Mouse (Mus musculus): ENCODE results near the gene Slc25a47. TPM values are rescaled to one million over a fixed set of nuclear protein-coding genes. Genes with fewer than 3 reads are reported as not detected.
A peak's percentile ranks its signal among the peaks of the same experiment; 100 is the strongest.

The Slc25a47 gene
- 1 to 10 TPM; 4.9 to 6.8 TPM for total RNA-seq (2021)
- long read RNA-seq, experiment 1, partial matches to known transcripts = 0 of 3 reads
- long read RNA-seq, experiment 1, other reads (novel, unspliced or antisense) = 3 of 3 reads
- long read RNA-seq, experiment 2, partial matches to known transcripts = 1 of 2 reads
- long read RNA-seq, experiment 2, other reads (novel, unspliced or antisense) = 1 of 2 reads

- intact Hi-C loops (cut with DNase I) = loop anchor here (1.0 kb wide), 1 partner anchor 40 kb away; no protein-coding TSS in a partner anchor
Observed at GRCm38 (mm10) chr12:108835840-108836409, at the start of gene Slc25a47, which contains the start of gene Slc25a29. Gene Slc25a47 (plus strand): TSS chr12:108836046. Gene Slc25a29 (minus strand): TSS chr12:108835883.

GRCm38 (mm10) chr12:108787329-108787728, 48.5 kb upstream of the Slc25a47 start:
- DNase-seq = no peak
- intact Hi-C loops (cut with DNase I) = no loop called here

More at GRCm38 (mm10) chr12:108835840-108836409, at the start of gene Slc25a47, which contains the start of gene Slc25a29:
- peak; percentile 95 to 97 for DNase-seq

GRCm38 (mm10) chr12:108792152-108792545, 43.7 kb upstream of the Slc25a47 start:
- peak; percentile 65 to 78 for DNase-seq
- intact Hi-C loops (cut with DNase I) = no loop called here

DNA sequence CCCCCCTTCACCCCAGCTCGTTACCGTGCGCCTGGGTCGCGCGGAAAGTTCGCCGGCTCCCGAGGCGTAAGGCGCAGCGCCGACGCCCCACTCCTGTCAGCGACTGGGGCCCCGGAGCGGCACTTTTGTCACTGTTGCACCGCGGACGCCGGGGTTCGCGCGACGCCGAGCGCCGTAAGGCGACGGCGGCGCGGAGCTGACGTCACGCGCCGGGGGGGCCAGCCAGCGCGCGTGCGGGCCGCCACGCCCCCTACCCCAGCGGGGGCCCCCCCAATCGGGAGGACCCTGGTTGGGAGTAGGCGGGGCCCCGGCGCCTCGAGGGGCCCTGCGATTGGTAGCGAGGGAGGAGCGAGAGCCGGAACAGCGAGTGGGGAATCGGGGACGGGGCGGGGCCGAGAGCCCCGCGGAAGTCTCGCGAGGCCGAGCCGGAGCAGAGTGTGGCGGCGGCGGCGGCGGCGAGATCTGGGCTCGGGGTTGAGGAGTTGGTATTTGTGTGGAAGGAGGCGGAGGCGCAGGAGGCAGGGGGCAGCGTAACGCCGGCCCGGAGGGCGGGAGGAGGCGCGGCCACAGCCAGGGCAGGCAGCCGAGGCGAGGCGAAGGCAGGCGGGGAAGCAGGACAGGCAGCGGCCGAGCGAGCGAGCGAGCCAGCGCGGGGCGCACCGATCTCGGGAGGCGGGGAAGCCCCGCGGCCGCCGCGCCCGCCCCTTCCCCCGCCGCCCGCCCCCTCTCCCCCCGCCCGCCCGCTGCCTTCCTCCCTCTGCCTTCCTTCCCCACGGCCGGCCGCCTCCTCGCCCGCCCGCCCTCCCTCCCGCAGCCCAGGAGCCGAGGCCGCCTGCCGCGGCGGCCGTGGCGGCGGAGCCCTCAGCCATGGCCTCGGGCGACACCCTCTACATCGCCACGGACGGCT, 43.0 kb upstream of the Slc25a47 start, which contains the start of gene Yy1:
Gene Yy1, plus strand, starts transcription at position 428 of the 907 bp plus-strand sequence.
- DNase-seq = peak; percentile 97 to 98
- intact Hi-C loops (cut with DNase I) = no loop called here

GRCm38 (mm10) chr12:108793453-108793941, 42.3 kb upstream of the Slc25a47 start:
- peak in 1 of 2 experiments; percentile 35 for DNase-seq
- intact Hi-C loops (cut with DNase I) = no loop called here

DNA sequence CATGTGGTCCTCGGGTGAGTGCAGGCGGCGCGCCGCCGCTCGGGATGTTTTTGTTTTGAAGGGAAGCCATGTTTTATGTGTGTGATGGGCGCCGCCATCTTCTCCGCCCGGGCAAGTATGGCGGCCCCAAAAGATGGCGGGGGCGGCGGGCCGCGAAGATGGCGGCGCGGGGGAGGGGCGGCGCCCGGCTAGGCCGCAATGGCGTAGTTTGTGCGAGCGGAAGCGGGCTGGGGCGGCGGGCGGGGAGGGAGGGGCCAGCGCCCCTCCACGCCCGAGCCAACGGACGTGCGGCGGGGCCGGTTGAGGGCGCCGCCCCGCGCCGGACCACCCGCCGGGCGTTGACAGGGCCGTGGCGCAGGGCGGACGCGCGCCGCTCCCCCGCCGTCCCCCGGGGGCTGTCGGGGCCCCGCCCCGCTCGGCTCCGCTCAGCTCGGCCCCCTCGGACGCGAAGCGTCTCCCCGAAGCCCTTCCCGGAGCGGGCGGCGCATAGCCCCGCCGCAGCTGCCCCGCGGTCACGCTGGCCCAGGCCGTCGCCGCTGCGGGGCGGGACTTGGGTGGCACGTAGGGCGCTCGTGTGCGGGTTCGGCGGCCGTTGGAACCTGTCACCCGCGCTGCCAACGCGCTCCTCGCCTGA, 41.7 kb upstream of the Slc25a47 start:
- peak; percentile 76 to 77 for DNase-seq
- intact Hi-C loops (cut with DNase I) = no loop called here

- intact Hi-C loops (cut with DNase I) = no loop called here
- no peak for DNase-seq
Observed at GRCm38 (mm10) chr12:108794979-108795537, 40.8 kb upstream of the Slc25a47 start.

DNA sequence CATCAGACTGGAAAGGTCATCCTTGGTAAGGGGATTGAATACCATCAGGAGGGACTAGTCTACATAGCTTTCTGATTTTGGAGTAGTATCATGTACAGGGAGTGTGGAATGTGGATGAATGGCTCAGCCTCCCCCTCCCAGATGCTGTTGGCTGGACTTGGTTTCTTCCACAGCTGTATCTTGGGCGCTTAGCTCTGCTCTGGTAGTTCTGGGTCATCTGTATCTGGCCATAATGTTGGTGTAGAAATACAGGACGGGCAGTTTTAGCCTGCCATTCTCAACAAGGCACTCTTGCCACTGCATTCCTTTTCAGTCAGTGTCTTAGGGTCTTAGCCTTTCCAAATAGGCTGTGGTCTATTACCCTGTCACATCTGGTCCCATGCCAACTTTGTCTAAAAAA, 34.2 kb upstream of the Slc25a47 start:
- intact Hi-C loops (cut with DNase I) = no loop called here
- DNase-seq = no peak

DNA sequence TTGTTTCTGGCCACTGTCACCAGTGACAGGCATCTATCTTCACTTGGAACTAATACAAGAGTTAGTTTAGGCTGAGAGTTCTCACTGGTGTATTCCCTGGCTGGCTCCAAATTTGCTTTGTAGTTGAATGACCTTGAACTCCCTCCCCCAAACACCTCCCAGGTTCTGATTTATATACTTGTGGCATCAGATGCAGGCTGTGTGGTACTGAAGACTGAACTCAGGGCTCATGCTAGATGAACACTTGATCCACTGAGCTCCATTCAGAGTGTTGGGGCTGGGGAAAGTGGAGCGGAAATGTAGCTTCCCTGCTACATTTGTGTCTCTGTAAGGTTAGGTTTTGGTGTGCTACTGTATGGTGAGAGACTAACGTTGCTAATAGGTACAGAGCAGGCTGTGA, 31.5 kb upstream of the Slc25a47 start:
- intact Hi-C loops (cut with DNase I) = no loop called here
- no peak for DNase-seq

- intact Hi-C loops (cut with DNase I) = no loop called here
- no peak for DNase-seq
Observed at GRCm38 (mm10) chr12:108808465-108808864, 27.4 kb upstream of the Slc25a47 start.

GRCm38 (mm10) chr12:108809771-108810170, 26.1 kb upstream of the Slc25a47 start:
- no peak for DNase-seq
- intact Hi-C loops (cut with DNase I) = loop anchor here (5.0 kb wide), 1 partner anchor 83 kb away; the partner anchor contains the start of genes Wars and Wdr25

DNA sequence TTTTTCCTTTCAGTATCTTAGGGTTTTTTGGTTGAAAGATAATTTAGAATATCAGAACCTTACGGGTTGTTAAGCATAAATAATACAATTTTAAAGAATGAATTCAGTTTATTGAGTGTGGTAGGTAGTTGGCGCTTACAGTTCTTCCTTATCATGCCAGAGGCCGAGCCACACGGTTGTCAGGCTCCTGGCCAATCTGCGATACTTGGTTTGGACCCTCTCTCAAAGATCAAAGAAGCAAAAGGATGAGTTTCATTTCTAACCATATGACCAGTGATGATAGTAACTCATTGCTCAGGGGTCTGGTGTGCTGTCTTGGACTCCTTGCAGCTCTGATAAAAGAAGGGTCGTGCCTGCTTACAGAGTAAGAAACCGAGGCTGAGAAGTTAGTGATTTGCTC, 25.5 kb upstream of the Slc25a47 start:
- intact Hi-C loops (cut with DNase I) = loop anchor here (5.0 kb wide), 1 partner anchor 82 kb away; the partner anchor contains the start of genes Wars and Wdr25

GRCm38 (mm10) chr12:108811133-108811532, 24.7 kb upstream of the Slc25a47 start:
- DNase-seq = no peak
- intact Hi-C loops (cut with DNase I) = loop anchor here (5.0 kb wide), 1 partner anchor 81 kb away; the partner anchor contains the start of genes Wars and Wdr25

More for the DNA sequence above, 25.5 kb upstream of the Slc25a47 start:
- no peak for DNase-seq

GRCm38 (mm10) chr12:108812463-108812862, 23.4 kb upstream of the Slc25a47 start:
- no peak for DNase-seq
- intact Hi-C loops (cut with DNase I) = loop anchor here (5.0 kb wide), 1 partner anchor 80 kb away; the partner anchor contains the start of genes Wars and Wdr25

GRCm38 (mm10) chr12:108814470-108814869, 21.4 kb upstream of the Slc25a47 start:
- intact Hi-C loops (cut with DNase I) = loop anchor here (5.0 kb wide), 1 partner anchor 78 kb away; the partner anchor contains the start of genes Wars and Wdr25
- DNase-seq = no peak

- DNase-seq = no peak
- intact Hi-C loops (cut with DNase I) = no loop called here
Observed at GRCm38 (mm10) chr12:108816569-108816968, 19.3 kb upstream of the Slc25a47 start.

- no peak for DNase-seq
- intact Hi-C loops (cut with DNase I) = no loop called here
Observed at GRCm38 (mm10) chr12:108820461-108820860, 15.4 kb upstream of the Slc25a47 start.

DNA sequence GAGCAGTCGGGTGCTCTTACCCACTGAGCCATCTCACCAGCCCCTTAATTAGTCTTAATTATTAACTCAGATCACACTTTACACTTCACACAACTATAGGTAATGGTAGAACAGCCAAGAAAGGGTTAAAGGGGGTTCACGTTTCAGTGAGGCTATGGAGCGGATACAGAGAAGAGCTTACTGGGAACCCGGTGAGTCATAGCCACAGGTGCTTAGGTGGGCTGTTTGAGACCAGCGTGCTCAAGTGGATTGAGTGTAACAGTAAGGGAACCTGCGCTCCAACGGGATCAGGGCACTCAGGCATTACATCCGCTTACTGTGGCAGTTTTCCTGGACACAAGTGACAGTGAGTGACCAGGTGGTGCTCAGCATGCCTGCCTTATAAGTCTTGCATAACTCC, 12.8 kb upstream of the Slc25a47 start:
- no peak for DNase-seq
- intact Hi-C loops (cut with DNase I) = no loop called here

DNA sequence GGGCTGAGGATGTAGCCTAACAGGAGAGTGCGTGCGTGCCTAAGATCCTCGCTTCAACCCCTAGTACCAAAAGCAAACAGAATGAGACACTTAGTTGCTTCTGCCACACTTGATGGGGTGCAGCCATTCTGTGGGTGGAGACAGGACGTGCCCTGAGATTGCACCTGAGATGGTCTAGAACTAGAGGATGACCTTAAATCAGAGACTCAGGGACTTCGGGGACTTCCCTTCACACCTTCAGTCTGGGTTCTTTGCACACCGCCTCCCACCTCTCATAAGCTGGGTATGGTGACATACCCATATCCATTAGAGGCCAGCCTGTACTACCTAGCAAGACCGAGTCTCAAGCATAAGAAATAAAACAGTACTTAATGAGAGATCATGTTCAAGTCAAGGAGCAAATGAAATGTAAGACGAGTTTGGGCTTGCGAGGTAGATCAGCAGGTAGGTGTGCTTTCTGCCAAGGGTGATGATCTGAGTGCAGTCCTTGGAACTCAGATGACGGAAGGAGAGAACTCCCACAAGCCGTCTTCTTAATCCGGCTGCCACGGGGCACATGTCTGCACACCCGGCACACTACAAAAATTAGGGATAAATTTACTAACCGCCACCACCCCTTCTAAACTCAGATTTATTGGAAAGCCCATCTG, 11.5 kb upstream of the Slc25a47 start:
- no peak for DNase-seq
- intact Hi-C loops (cut with DNase I) = no loop called here
